In the genomic region with DNA sequence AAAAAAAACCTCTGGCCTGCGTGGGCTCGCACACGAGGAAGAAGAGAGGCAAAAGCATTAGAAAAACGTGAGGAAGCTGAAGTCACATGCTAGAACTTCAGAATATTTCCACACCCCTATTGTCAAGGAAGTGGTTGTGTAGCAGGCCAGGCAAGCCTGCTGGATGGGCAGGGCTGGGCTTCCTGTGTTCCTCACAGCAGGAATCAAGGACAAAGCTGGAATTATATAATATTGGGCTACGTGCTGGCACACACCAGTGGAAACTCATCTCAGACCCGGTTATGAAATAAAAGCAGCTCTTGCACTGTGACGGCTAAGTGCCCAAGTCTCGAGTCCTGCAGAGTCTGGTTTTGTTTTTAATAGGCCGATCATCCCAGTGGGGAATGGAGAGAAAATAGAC, we compare ENCODE assay signal across 10 mouse cellular contexts. TPM values are rescaled to one million over a fixed set of nuclear protein-coding genes. Genes with fewer than 3 reads are reported as not detected.
DNase-seq lines count a peak whose midpoint lies in the region; ATAC-seq and TF ChIP-seq lines count a peak whose summit lies in the region.
"Had no signal": no experiment of that assay in that cellular context is flagged by ENCODE, and none has a peak within 500 bp of the region (broad histone marks: within the 10 kb centered on the region; RNA-seq: fewer than 3 reads in every experiment).

No protein-coding gene starts in this region.

- no peak overlapping the region for H3K9ac ChIP-seq in kidney, embryonic 16.5 days (replicated peaks; ENCODE audit: low read length)
- H3K9ac ChIP-seq: neural tube, embryonic 13.5 days had no signal

- H3K79me2 ChIP-seq in macrophage (ENCODE audit: inconsistent target), result no peaks in the 10 kb centered on the region

- no peak overlapping the region for H3K27ac ChIP-seq in kidney, embryonic 16.5 days (ENCODE audit: low read length)
- H3K27ac ChIP-seq in cortical plate, adult 2 months (ENCODE audit: insufficient read depth, low read length), result 0 out of 2 replicates have a peak overlapping the region, but pooled peaks have one; percentile 66
- H3K27ac ChIP-seq in macrophage, result peak overlapping the region; percentile 25; the same call in 1 of the 2 replicates
- H3K27ac ChIP-seq: neural tube, embryonic 13.5 days had no signal

- no peak for TF ChIP-seq CTCF in cortical plate, adult 2 months (IDR thresholded peaks at IDR 0.05; ENCODE audit: extremely low read depth, insufficient read depth, low read length)

- ATAC-seq in kidney, embryonic 16.5 days (ENCODE audit: low FRiP score, low TSS enrichment), result no peak

- H3K9me3 ChIP-seq in kidney, embryonic 16.5 days (ENCODE audit: low read length), result no peaks in the 10 kb centered on the region
- H3K9me3 ChIP-seq: neural tube, embryonic 13.5 days had no signal

- WGBS in kidney, embryonic 16.5 days, result 71% methylated on average over 9 of the region's 9 CpGs
- 37% methylated on average over 9 of the region's 9 CpGs for WGBS in macrophage (ENCODE audit: missing documents)

- intact Hi-C loops in heart, postnatal 36 days (cut with DNase I), result no loop called here

- DNase-seq in kidney, adult 18-20 months, result peak; percentile 51
- peak; percentile 61 to 73 for DNase-seq in heart, postnatal 36 days
- no peak for DNase-seq in cerebellum, postnatal 36 days
- no peak for DNase-seq in thymus, postnatal 4 days
- no peak for DNase-seq in thymus, postnatal 14 days
- DNase-seq: thymus, adult 2 months had no signal

- no peaks in the 10 kb centered on the region for H3K36me3 ChIP-seq in kidney, embryonic 16.5 days (ENCODE audit: insufficient read depth, low read length)
- H3K36me3 ChIP-seq in macrophage (ENCODE audit: inconsistent target), result no peaks in the 10 kb centered on the region
- H3K36me3 ChIP-seq: neural tube, embryonic 13.5 days had no signal

- H3K27me3 ChIP-seq in kidney, embryonic 16.5 days (ENCODE audit: insufficient read depth, low read length), result no peaks in the 10 kb centered on the region
- H3K27me3 ChIP-seq: neural tube, embryonic 13.5 days had no signal

- H3K4me3 ChIP-seq in kidney, embryonic 16.5 days (ENCODE audit: low read length), result no peak overlapping the region
- H3K4me3 ChIP-seq in cortical plate, adult 2 months (ENCODE audit: insufficient read depth, low read length), result no peak overlapping the region
- no peak overlapping the region for H3K4me3 ChIP-seq in macrophage (ENCODE audit: inconsistent target)
- H3K4me3 ChIP-seq: neural tube, embryonic 13.5 days had no signal

- TF ChIP-seq POLR2A in cortical plate, adult 2 months (IDR thresholded peaks at IDR 0.05; ENCODE audit: extremely low read depth, insufficient read depth, low read length), result no peak

- H3K4me2 ChIP-seq in kidney, embryonic 16.5 days (replicated peaks; ENCODE audit: low read depth, low read length), result no peak overlapping the region
- H3K4me2 ChIP-seq: neural tube, embryonic 13.5 days had no signal

- peaks cover 6% of the 10 kb centered on the region for H3K4me1 ChIP-seq in kidney, embryonic 16.5 days (ENCODE audit: insufficient read depth, low read length)
- H3K4me1 ChIP-seq in cortical plate, adult 2 months (ENCODE audit: control insufficient read depth, insufficient read depth, low read length), result no peaks in the 10 kb centered on the region

RNA-seq across cellular contexts. Expression of a gene that starts 13.4 kb away (rescaled TPM):
- 33.5 and 40.4 TPM in 2 replicates for polyA plus RNA-seq in kidney, embryonic 16.5 days (2015; fragmentation: Nextera tagmentation; extraction: Ambion mirVana)
- 13.4 and 18.4 TPM in 2 replicates for polyA plus RNA-seq in cortical plate, adult 2 months (2012; rRNA removed)
- 10 to 100 TPM; 26.8 to 43.0 TPM for total RNA-seq in heart, postnatal 36 days (2021)
- total RNA-seq in macrophage (2018; cell fraction: chromatin; rRNA removed), result 100 to 1,000 TPM in 10 of 26 experiments, 10 to 100 TPM in 16; 31.1 to 248 (median 85.2) TPM
- 1,000 to 10,000 TPM in 1 of 26 experiments, 100 to 1,000 TPM in 17, 10 to 100 TPM in 8; 55.4 to 1,018 (median 242) TPM for total RNA-seq in macrophage (2018; cell fraction: cytosol; rRNA removed)
- 100 to 1,000 TPM in 24 of 26 experiments, 10 to 100 TPM in 2; 54.3 to 647 (median 225) TPM for total RNA-seq in macrophage (2018; cell fraction: nucleus; rRNA removed)
- 20.7 to 61.5 TPM (median 37.3 TPM) in 3 replicates for polyA plus RNA-seq in macrophage (2018)

RNA-seq across cellular contexts. Expression of a gene that starts 15.0 kb away (rescaled TPM):
- 52.7 and 56.9 TPM in 2 replicates for polyA plus RNA-seq in kidney, embryonic 16.5 days (2015; fragmentation: Nextera tagmentation; extraction: Ambion mirVana)
- 212 and 223 TPM in 2 replicates for polyA plus RNA-seq in cortical plate, adult 2 months (2012; rRNA removed)
- total RNA-seq in heart, postnatal 36 days (2021), result 100 to 1,000 TPM; 154 to 159 TPM
- 100 to 1,000 TPM in 13 of 26 experiments, 10 to 100 TPM in 13; 29.5 to 202 (median 99.7) TPM for total RNA-seq in macrophage (2018; cell fraction: chromatin; rRNA removed)
- total RNA-seq in macrophage (2018; cell fraction: cytosol; rRNA removed), result 10 to 100 TPM; 38.5 to 62.3 (median 49.4) TPM
- total RNA-seq in macrophage (2018; cell fraction: nucleus; rRNA removed), result 100 to 1,000 TPM in 2 of 26 experiments, 10 to 100 TPM in 24; 20.3 to 134 (median 61.4) TPM
- 42.9 to 64.8 TPM (median 56.1 TPM) in 3 replicates for polyA plus RNA-seq in macrophage (2018)

RNA-seq across cellular contexts. Expression of a gene that starts 30.0 kb away (rescaled TPM):
- 905 and 985 TPM in 2 replicates for polyA plus RNA-seq in kidney, embryonic 16.5 days (2015; fragmentation: Nextera tagmentation; extraction: Ambion mirVana)
- polyA plus RNA-seq in cortical plate, adult 2 months (2012; rRNA removed), result 453 and 474 TPM in 2 replicates
- 10 to 100 TPM; 87.6 to 91.6 TPM for total RNA-seq in heart, postnatal 36 days (2021)
- 100 to 1,000 TPM in 2 of 26 experiments, 10 to 100 TPM in 21, 1 to 10 TPM in 3; 6.5 to 144 (median 36.4) TPM for total RNA-seq in macrophage (2018; cell fraction: chromatin; rRNA removed)
- 100 to 1,000 TPM; 196 to 602 (median 339) TPM for total RNA-seq in macrophage (2018; cell fraction: cytosol; rRNA removed)
- 100 to 1,000 TPM in 17 of 26 experiments, 10 to 100 TPM in 9; 35.0 to 372 (median 132) TPM for total RNA-seq in macrophage (2018; cell fraction: nucleus; rRNA removed)
- 187 to 603 TPM (median 205 TPM) in 3 replicates for polyA plus RNA-seq in macrophage (2018)

RNA-seq across cellular contexts. Expression of a gene that starts 33.2 kb away (rescaled TPM):
- polyA plus RNA-seq in kidney, embryonic 16.5 days (2015; fragmentation: Nextera tagmentation; extraction: Ambion mirVana), result 16.3 and 16.7 TPM in 2 replicates
- polyA plus RNA-seq in cortical plate, adult 2 months (2012; rRNA removed), result 7.7 and 8.4 TPM in 2 replicates
- 10 to 100 TPM; 12.2 to 14.2 TPM for total RNA-seq in heart, postnatal 36 days (2021)
- 10 to 100 TPM in 23 of 26 experiments, 1 to 10 TPM in 3; 7.4 to 51.1 (median 30.4) TPM for total RNA-seq in macrophage (2018; cell fraction: chromatin; rRNA removed)
- 10 to 100 TPM; 10.2 to 24.5 (median 18.6) TPM for total RNA-seq in macrophage (2018; cell fraction: cytosol; rRNA removed)
- 10 to 100 TPM in 23 of 26 experiments, 1 to 10 TPM in 3; 9.1 to 73.1 (median 23.0) TPM for total RNA-seq in macrophage (2018; cell fraction: nucleus; rRNA removed)
- polyA plus RNA-seq in macrophage (2018), result 12.5 to 32.8 TPM (median 22.9 TPM) in 3 replicates

RNA-seq across cellular contexts. Expression of a gene that starts 53.0 kb away (rescaled TPM):
- 63.3 and 67.0 TPM in 2 replicates for polyA plus RNA-seq in kidney, embryonic 16.5 days (2015; fragmentation: Nextera tagmentation; extraction: Ambion mirVana)
- polyA plus RNA-seq in cortical plate, adult 2 months (2012; rRNA removed), result 7.5 and 9.3 TPM in 2 replicates
- total RNA-seq in heart, postnatal 36 days (2021), result 1 to 10 TPM; 2.3 to 2.4 TPM
- 1 to 10 TPM in 12 of 26 experiments, under 1 TPM in 3, not detected in 11; 0.48 to 6.9 (median 1.9) TPM for total RNA-seq in macrophage (2018; cell fraction: chromatin; rRNA removed)
- 1 to 10 TPM; 4.5 to 9.2 (median 6.2) TPM for total RNA-seq in macrophage (2018; cell fraction: cytosol; rRNA removed)
- total RNA-seq in macrophage (2018; cell fraction: nucleus; rRNA removed), result 10 to 100 TPM in 4 of 26 experiments, 1 to 10 TPM in 22; 2.0 to 31.9 (median 4.7) TPM
- 5.9 to 14.4 TPM (median 6.8 TPM) in 3 replicates for polyA plus RNA-seq in macrophage (2018)

Comparison
In these comparisons a context has a peak if more than half of its experiments do, and no peak if none do; other contexts are left out.
1. DNase-seq: peak in kidney, adult 18-20 months (single experiment) and heart, postnatal 36 days (2 of 2); none in cerebellum, postnatal 36 days (0 of 2), thymus, postnatal 4 days (single experiment) and thymus, postnatal 14 days (single experiment).